In genomic region chr16:70353058-70353457, GRCm38 (mm10) we compare ENCODE assay signal across 8 mouse cellular contexts. TPM values are rescaled to one million over a fixed set of nuclear protein-coding genes. Genes with fewer than 3 reads are reported as not detected.
DNase-seq lines count a peak whose midpoint lies in the region; ATAC-seq and TF ChIP-seq lines count a peak whose summit lies in the region.

No protein-coding gene starts in this region.

- no peaks in the 10 kb centered on the region for H3K27me3 ChIP-seq in heart, embryonic 11.5 days (ENCODE audit: control insufficient read depth, insufficient read depth, low read length)
- no peaks in the 10 kb centered on the region for H3K27me3 ChIP-seq in stomach, postnatal 0 days (ENCODE audit: control insufficient read depth, insufficient read depth, low read length)
- no peaks in the 10 kb centered on the region for H3K27me3 ChIP-seq in forebrain, embryonic 11.5 days (ENCODE audit: control insufficient read depth, insufficient read depth, low read length)

- peak; percentile 57 for TF ChIP-seq CTCF in stomach, postnatal 0 days (IDR thresholded peaks at IDR 0.05; ENCODE audit: low read depth)

- H3K4me1 ChIP-seq in heart, embryonic 11.5 days (ENCODE audit: control insufficient read depth, insufficient read depth, low read length): no peaks in the 10 kb centered on the region
- H3K4me1 ChIP-seq in stomach, postnatal 0 days (replicated peaks; ENCODE audit: control insufficient read depth, insufficient read depth): no peaks in the 10 kb centered on the region
- H3K4me1 ChIP-seq in forebrain, embryonic 11.5 days (replicated peaks; ENCODE audit: control insufficient read depth, insufficient read depth, low read length): no peaks in the 10 kb centered on the region

- no peak overlapping the region for H3K4me2 ChIP-seq in heart, embryonic 11.5 days
- H3K4me2 ChIP-seq in stomach, postnatal 0 days (replicated peaks; ENCODE audit: low read depth): no peak overlapping the region
- H3K4me2 ChIP-seq in forebrain, embryonic 11.5 days (ENCODE audit: low read depth, low read length, severe bottlenecking): no peak overlapping the region

- TF ChIP-seq EP300 in stomach, postnatal 0 days (optimal IDR thresholded peaks at IDR 0.05): no peak

- H3K9me3 ChIP-seq in heart, embryonic 11.5 days (replicated peaks; ENCODE audit: control insufficient read depth, low read length): no peaks in the 10 kb centered on the region
- no peaks in the 10 kb centered on the region for H3K9me3 ChIP-seq in stomach, postnatal 0 days (ENCODE audit: control insufficient read depth, low read length)
- no peaks in the 10 kb centered on the region for H3K9me3 ChIP-seq in forebrain, embryonic 11.5 days (ENCODE audit: control insufficient read depth, low read length)

- no peak for ATAC-seq in heart, embryonic 11.5 days (replicated peaks; ENCODE audit: insufficient number of reproducible peaks, low FRiP score, low TSS enrichment)
- 0 out of 2 replicates have a peak, but pooled peaks have one; percentile 59 for ATAC-seq in stomach, postnatal 0 days (ENCODE audit: low FRiP score, low TSS enrichment)
- ATAC-seq in forebrain, embryonic 11.5 days (replicated peaks; ENCODE audit: low FRiP score): no peak

- no peaks in the 10 kb centered on the region for H3K36me3 ChIP-seq in heart, embryonic 11.5 days (ENCODE audit: control insufficient read depth, insufficient read depth, low read length)
- H3K36me3 ChIP-seq in stomach, postnatal 0 days (ENCODE audit: control insufficient read depth, insufficient read depth, low read length): no peaks in the 10 kb centered on the region
- no peaks in the 10 kb centered on the region for H3K36me3 ChIP-seq in forebrain, embryonic 11.5 days (ENCODE audit: control insufficient read depth, insufficient read depth, low read length)

- no peak overlapping the region for H3K4me3 ChIP-seq in heart, embryonic 11.5 days (ENCODE audit: low read depth, low read length)
- no peak overlapping the region for H3K4me3 ChIP-seq in stomach, postnatal 0 days (ENCODE audit: low read depth, low read length)
- no peak overlapping the region for H3K4me3 ChIP-seq in forebrain, embryonic 11.5 days (ENCODE audit: low read depth, low read length)

- DNase-seq in heart, adult 11 months: peak; percentile 95
- DNase-seq in adrenal gland, adult 18-20 months (ENCODE audit: low spot score in 2 of 2): peak; percentile 40 to 41
- DNase-seq in heart, adult 9 months (ENCODE audit: low spot score in 2 of 2): peak; percentile 50 to 62
- peak; percentile 68 for DNase-seq in kidney, postnatal 14 days
- DNase-seq in stomach, postnatal 0 days (ENCODE audit: low spot score): no peak
- no peak for DNase-seq in spleen, postnatal 4 days (ENCODE audit: low spot score in 2 of 2)
- no peak for DNase-seq in forebrain, embryonic 11.5 days (ENCODE audit: low spot score)

- WGBS in heart, embryonic 11.5 days (ENCODE audit: insufficient replicate concordance): 32% methylated on average over 2 of the region's 2 CpGs
- 28% methylated on average over 2 of the region's 2 CpGs for WGBS in stomach, postnatal 0 days
- 47% methylated on average over 2 of the region's 2 CpGs for WGBS in forebrain, embryonic 11.5 days

- H3K9ac ChIP-seq in heart, embryonic 11.5 days (ENCODE audit: low read depth, low read length): no peak overlapping the region
- no peak overlapping the region for H3K9ac ChIP-seq in stomach, postnatal 0 days (ENCODE audit: low read length)
- no peak overlapping the region for H3K9ac ChIP-seq in forebrain, embryonic 11.5 days (ENCODE audit: low read length)

- no peak overlapping the region for H3K27ac ChIP-seq in heart, embryonic 11.5 days (ENCODE audit: low read depth, low read length)
- H3K27ac ChIP-seq in stomach, postnatal 0 days (replicated peaks): no peak overlapping the region
- no peak overlapping the region for H3K27ac ChIP-seq in forebrain, embryonic 11.5 days (ENCODE audit: low read depth, low read length)

RNA-seq across cellular contexts. Expression of gene Gbe1, which starts 39.3 kb away (rescaled TPM):
- polyA plus RNA-seq in heart, embryonic 11.5 days (2014; fragmentation: Nextera tagmentation; extraction: Ambion mirVana): 44.6 and 50.2 TPM in 2 replicates
- 100 to 1,000 TPM in 1 of 2 experiments, 10 to 100 TPM in 1; 73.0 to 136 TPM for total RNA-seq in adrenal gland, adult 18-20 months (2021)
- 16.6 and 18.6 TPM in 2 replicates for polyA plus RNA-seq in stomach, postnatal 0 days (2015; fragmentation: Nextera tagmentation; extraction: Ambion mirVana)
- 26.0 and 26.3 TPM in 2 replicates for polyA plus RNA-seq in forebrain, embryonic 11.5 days (2014; fragmentation: Nextera tagmentation; extraction: Ambion mirVana)

Comparison
In these comparisons a context has a peak if more than half of its experiments do, and no peak if none do; other contexts are left out.
1. DNase-seq: peak in heart, adult 11 months (single experiment), adrenal gland, adult 18-20 months (2 of 2), heart, adult 9 months (2 of 2) and kidney, postnatal 14 days (single experiment); none in stomach, postnatal 0 days (single experiment), spleen, postnatal 4 days (0 of 2) and forebrain, embryonic 11.5 days (single experiment).